Mouse (Mus musculus) mesoderm, embryonic 11.5 days (tissue): ENCODE measurements around the gene Olfr69.
"Not testable (repeated sequence)": the region's sequence is repeated elsewhere in the genome, so short reads cannot be mapped to it uniquely, and the experiment has no call there.

ENCODE experiments used
- DNase-seq: peaks from one replicate; pipeline ENCODE4 v3.0.0-alpha.2; 2012; ENCODE audit warnings: low read depth, low spot score

The Olfr69 gene

GRCm38 (mm10) chr7:103771494-103771893 is at the start of gene Olfr69:
Gene Olfr69, minus strand, starts transcription at chr7:103771594.
- DNase-seq, result no peak

- not testable (repeated sequence) for DNase-seq
These were observed 43.7 kb upstream of the Olfr69 start for GRCm38 (mm10) chr7:103815085-103815484.

DNA sequence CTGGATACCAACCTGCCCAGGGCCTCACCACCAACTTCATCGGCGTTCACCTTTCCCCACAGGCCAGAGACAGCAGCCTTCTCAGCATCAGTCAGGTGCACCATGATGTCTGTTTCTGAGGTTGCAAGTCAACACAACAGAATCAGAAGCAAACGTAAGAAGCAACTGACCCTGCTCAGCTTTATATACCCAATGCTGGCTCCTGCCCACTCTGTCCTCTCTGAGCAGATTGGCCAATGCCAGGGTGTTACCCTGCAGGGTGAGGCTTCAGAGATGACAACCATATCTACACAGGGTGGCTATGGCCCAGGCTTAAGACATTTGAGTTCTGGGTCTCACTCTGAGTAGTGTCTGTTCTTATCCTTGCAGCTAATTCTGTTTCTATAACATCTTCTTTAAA is 42.4 kb upstream of the Olfr69 start, which contains the start of gene Hbb-bt:
Hbb-bt (minus strand) TSS at position 231 of the 400 bp plus-strand sequence.
- DNase-seq, result no peak

- DNase-seq, result not testable (repeated sequence)
These were observed 41.8 kb upstream of the Olfr69 start for GRCm38 (mm10) chr7:103813152-103813551.

GRCm38 (mm10) chr7:103812174-103812573 is 40.8 kb upstream of the Olfr69 start:
- DNase-seq, result no peak

DNA sequence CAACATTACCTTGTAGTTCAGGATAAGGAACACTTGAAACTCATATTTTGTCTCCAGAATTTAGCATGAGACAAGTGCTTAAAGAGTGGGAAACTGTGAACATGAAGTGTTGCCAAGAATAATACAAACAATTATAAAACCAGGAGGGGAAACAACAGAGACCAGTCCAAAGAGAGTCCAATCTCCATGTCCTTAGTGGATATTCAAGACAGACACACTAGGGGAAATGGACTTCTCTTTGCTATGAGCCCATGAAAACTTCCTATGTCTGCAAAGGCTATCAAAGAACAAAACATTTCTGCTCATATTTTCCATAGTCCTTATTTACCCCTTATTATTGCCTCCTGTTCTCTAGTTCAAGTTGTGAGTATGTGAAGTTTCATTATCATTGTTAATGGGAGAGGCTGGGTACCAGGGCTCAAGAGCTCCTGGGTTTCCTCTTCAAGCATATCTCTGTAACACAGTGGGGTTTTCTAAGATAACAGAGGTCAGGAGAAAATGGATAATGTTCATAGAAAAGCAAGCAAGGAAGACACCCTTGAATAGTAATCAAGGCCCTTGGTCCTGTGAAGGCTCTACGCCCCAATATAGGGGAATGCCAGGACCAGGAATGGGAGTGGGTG is 39.9 kb upstream of the Olfr69 start:
- DNase-seq, result no peak

DNA sequence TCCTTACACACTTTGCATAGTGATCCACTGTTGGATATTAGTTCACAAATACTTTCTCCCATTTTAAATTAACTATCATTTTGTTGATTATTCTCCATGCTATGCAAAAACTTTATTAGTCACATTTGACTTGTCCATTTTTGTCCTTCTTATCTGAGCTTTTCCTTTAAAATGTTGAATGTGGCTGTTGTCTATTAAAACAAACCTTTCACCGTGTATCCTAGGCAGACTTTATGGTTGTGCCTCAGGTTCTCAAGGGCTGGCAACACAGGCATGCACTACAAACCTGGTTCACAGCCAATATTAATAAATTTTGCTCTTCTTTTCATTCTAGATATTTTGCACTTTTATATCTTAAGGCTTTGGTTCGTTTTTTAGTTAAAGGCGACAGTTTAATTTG is 39.4 kb upstream of the Olfr69 start:
- DNase-seq, result no peak

DNA sequence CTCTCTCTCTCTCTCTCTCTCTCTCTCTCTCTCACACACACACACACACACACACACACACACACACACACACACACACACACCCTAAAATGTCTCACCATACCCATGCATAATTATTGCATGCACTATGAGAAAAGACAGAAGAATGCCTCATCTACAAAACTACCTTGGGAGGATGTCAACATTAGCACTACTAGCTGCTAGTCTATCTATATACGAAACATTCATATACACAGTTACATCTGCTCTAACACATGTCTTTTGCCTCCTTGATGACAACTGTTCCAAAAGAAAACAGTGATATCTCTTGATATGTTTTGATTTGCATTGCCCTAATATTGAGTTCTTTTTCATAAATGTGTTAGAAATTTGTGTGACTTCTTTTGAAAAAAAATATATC is 38.9 kb upstream of the Olfr69 start:
- DNase-seq, result no peak

- DNase-seq, result no peak
These were observed 38.4 kb upstream of the Olfr69 start for GRCm38 (mm10) chr7:103809801-103810155.

GRCm38 (mm10) chr7:103808971-103809800 is 37.8 kb upstream of the Olfr69 start:
- no peak for DNase-seq

DNA sequence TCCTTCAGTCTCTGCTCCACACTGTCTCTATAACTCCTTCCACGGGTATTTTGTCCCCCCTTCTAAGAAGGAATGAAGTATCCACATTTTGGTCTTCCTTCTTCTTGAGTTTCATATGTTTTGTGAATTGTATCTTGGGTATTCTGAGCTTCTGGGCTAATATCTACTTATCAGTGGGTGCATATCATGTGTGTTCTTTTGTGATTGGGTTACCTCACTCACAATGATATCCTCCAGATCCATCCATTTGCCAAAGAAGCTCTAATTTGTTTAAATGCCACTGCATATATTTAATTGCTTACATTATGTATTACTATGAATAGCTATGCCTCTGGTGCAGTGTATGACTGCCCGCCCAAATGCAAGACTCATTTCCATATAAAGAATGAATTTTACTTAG is 36.7 kb upstream of the Olfr69 start:
- DNase-seq, result not testable (repeated sequence)

- DNase-seq, result peak; percentile 48
These were observed 35.5 kb upstream of the Olfr69 start for GRCm38 (mm10) chr7:103806856-103807255.

DNA sequence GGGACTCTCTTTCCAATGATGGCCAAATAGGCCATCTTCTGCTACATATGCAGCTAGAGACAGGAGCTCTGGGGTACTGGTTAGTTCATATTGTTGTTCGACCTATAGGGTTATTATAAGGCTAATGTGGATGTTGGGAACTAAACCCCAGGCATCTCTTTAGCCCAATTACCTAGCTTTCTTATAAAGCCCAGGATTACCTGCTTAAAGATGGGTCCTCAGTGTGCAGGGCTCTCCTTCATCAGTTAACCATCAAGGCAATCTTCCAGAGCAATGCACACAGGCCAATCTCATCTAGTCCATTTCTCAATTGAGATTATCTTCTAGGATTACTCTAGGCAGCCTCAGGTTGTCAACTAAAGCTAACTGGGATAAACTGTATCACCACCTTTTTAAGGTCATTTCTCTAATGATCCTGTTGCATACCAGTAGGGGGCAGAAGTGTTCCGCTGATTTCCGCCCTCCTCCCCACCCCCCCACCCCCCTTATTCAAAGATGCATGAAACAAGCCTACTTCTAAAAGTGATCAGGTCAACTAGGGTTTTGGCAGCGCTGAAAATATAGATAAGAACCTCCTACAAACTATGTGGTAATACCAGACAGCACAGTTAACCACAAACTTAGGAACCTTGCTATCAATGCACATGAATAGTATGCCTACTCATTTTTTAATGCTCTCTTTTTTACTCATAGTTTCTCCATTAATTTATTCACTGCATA is 21.4 kb upstream of the Olfr69 start:
- DNase-seq, result no peak

DNA sequence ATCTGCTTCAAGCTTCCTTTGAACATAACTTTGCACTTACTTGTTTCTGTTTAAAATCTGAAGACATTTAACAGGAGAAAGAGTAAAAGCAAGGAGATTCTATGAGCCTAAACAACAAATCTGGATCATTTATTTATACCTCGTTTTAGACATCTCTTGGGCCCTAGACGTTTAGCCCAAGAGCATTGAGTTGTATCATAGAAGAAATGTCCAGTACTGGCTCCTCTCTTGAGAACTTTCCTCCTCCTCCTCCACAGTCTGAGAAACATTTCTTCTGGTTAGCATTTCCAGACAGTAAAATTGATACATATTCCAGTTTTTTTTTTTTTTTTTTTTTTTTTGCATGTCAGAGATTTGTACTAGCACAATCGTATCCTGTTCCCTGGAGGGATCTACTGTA is 20.3 kb upstream of the Olfr69 start, which contains the start of gene Olfr67:
Olfr67 (minus strand) TSS at position 101 of the 400 bp plus-strand sequence.
- no peak for DNase-seq

DNA sequence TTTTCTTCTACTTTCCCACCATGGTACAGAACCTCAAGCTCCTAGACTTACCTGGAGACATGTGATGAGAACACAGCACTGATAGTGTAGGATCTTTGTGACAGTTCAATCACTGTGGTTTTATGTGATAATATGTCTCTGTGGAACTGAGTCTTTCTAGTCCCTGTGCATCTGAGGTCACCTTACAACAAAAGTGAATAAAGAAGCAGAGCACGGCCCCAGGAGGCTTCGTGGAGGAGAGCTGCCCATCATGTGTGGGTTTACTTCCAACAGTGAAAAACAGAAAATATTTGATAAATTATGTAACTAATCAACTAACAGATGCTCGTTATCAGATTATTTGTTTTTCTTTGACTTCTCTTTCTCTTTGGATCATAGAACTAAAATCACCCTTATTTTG is 8.2 kb upstream of the Olfr69 start, which contains the start of gene Olfr68:
Olfr68 (minus strand) TSS at position 101 of the 400 bp plus-strand sequence.
- no peak for DNase-seq

GRCm38 (mm10) chr7:103777652-103778051 is 6.3 kb upstream of the Olfr69 start:
- not testable (repeated sequence) for DNase-seq

GRCm38 (mm10) chr7:103767687-103768086 is 3.7 kb downstream of the Olfr69 start:
- DNase-seq, result not testable (repeated sequence)

DNA sequence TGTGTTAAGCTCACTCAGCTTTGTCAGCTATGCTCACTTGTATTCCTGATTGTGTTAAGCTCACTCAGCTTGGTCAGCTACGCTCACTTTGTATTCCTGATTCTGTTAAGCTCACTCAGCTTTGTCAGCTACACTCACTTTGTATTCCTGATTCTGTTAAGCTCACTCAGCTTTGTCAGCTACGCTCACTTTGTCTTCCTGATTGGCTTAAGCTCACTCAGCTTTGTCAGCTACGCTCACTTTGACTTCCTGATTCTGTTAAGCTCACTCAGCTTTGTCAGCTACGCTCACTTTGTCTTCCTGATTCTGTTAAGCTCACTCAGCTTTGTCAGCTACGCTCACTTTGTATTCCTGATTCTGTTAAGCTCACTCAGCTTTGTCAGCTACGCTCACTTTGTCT is 9.2 kb downstream of the Olfr69 start:
- DNase-seq, result not testable (repeated sequence)

DNA sequence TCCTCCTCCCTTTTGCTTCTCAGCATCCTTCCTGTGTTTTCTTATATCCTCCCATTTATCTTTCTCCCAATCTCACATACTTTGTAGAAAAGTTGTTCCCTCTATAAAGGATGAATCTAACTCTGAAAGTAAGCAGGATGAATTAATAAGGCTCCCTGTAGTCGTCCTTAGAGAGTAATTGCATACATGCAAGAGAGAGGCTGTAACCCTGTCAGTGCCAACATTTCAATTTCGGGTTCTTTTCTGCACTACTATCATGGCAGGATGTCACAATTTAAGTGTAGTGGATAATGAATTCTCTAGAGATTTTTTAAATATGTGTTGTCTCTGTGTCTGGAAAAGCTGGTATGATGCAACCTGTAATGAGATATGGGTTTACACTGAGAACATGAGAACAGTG is 14.2 kb downstream of the Olfr69 start, which contains the start of gene Olfr630:
Olfr630 (minus strand) TSS at position 101 of the 400 bp plus-strand sequence.
- no peak for DNase-seq

GRCm38 (mm10) chr7:103744843-103745242 is 26.6 kb downstream of the Olfr69 start, which contains the start of gene Olfr629:
Gene Olfr629, minus strand, starts transcription at chr7:103744943.
- DNase-seq, result no peak

GRCm38 (mm10) chr7:103730074-103730473 is 41.3 kb downstream of the Olfr69 start, which contains the start of gene Olfr628:
Gene Olfr628, plus strand, starts transcription at chr7:103730374.
- DNase-seq, result no peak

- DNase-seq, result not testable (repeated sequence)
These were observed 55.0 kb downstream of the Olfr69 start for GRCm38 (mm10) chr7:103716398-103716797.
